Mouse (Mus musculus) spleen, postnatal 14 days (tissue): Measurements from ENCODE around the gene Btbd9.

Experiments used
- DNase-seq, 2 experiments: peaks; one replicate each; pipeline ENCODE4 v3.0.0; 2021 to 2022; ENCODE audit warnings: low spot score in 2 of 2

The Btbd9 gene

DNA sequence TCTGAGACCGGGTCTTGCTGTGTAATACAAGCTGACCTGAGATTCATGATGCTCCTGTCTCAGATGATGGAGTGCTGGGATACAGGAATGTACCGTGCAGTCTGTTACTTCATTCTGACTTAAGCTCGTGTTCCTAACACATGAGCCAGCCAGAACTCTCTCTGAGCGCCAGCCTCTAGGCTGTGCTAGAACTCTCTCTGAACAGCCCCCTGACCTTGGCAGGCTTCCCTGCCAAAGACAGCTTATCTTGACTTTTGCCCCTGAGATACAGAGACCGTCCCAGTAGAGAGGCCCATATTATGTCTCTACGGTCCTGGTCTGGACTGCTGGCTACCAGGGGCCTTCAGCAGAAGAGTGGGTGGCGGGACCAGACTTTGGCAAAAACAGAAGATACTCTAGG is 332.7 kb downstream of the Btbd9 start:
- DNase-seq: no peak

GRCm38 (mm10) chr17:30242647-30243046 is 333.6 kb downstream of the Btbd9 start:
- no peak for DNase-seq

- DNase-seq: no peak
Measured at GRCm38 (mm10) chr17:30241720-30242322, 334.5 kb downstream of the Btbd9 start.

- DNase-seq: no peak
Measured at GRCm38 (mm10) chr17:30241061-30241460, 335.2 kb downstream of the Btbd9 start.

- no peak for DNase-seq
Measured at GRCm38 (mm10) chr17:30240659-30241058, 335.6 kb downstream of the Btbd9 start.

DNA sequence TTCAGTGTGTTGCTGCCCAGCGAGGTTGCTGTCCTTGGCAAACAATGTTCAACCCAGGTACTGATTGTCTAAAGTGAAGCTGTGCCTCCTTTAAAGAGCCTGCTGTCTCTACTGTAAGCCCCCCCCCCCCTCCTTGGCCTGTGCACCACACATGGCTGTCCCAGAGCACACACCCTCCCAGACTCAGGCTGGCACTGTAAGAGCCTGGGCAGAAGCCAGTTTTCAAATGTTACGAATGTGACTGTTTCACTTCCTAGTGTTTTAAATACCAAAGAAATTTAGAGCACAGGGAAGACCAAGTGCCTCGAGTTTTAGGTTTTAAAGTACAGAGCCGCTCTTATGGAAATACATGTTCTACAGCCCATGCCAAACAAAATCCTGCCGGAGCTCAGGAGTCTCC is 336.8 kb downstream of the Btbd9 start:
- no peak for DNase-seq

DNA sequence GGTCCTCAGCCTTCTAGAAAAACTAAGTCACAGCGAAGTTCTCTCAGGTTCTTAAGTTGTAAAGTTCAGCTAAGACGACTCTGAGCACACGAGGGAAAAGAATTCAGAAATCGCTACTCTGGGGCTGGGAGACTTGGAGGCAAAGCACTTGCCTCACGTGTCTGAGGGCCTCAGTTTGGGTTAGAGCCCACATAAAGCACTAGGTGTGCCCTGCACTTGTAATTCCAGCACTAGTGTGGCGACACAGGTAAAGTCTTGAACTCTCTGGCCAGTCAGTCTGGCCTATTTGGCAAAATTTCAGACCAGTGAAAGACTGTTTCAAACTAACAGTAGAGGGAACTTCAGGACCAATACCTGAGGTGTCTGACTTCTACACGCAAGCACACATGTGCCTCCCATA is 338.7 kb downstream of the Btbd9 start:
- no peak for DNase-seq

DNA sequence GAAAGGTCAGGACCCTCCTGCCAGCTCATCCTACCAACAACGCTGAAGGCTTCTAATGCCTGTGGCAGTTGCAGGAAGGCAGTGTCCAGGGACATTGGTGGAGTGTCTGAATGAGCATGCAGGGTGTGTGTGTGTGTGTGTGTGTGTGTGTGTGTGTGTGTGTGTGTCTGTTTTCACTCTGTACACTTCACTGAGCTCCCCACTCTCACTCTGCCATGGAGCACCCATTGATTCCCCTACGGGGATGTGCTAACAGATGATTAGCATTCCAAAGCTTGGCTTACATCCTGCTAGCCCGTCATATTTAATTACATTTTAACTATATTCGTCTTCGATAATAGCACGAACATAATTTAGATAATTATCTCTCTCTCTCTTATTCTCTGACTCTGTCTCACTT is 339.7 kb downstream of the Btbd9 start:
- no peak for DNase-seq

GRCm38 (mm10) chr17:30235380-30235779 is 340.9 kb downstream of the Btbd9 start:
- DNase-seq: no peak

GRCm38 (mm10) chr17:30232698-30233097 is 343.6 kb downstream of the Btbd9 start:
- no peak for DNase-seq

DNA sequence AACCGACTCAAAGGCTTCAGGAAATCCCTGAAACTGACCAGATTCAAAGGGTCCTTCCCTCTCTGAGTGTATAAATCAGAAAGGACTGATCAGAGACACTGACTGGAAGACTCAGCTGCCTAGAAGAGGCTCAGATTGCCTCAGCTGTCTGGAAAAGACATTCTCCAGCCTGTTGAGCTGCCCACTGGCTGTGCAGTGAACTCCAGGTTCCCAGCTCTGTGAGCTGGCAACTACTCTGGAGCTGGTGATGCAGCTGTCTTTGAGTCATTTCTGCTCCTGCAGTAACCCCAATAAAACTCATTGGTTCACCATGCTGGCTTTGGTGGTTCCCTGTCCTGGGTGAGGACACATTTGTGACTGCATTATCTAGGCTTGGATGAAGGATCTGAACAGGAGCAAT is 344.8 kb downstream of the Btbd9 start:
- DNase-seq: no peak

DNA sequence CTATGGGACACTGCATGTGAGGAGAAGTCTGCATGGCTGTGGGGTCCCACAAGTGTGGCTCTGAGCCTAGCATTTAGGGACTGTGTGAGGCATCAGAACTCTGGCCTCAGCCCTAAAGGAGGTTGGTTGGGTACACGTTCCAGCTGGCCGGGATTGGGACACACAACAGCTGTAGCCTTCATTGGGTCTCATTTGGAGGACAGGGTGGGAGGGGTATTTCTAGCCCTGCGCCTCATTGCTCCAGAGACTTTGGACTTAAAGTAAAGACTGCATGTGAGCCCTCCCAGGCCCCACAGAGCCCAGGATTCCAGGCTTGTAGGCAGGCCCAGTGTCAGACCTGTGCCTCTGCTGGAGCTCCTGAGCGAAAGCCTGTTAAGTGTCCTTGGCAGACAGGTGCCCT is 345.9 kb downstream of the Btbd9 start:
- no peak for DNase-seq

DNA sequence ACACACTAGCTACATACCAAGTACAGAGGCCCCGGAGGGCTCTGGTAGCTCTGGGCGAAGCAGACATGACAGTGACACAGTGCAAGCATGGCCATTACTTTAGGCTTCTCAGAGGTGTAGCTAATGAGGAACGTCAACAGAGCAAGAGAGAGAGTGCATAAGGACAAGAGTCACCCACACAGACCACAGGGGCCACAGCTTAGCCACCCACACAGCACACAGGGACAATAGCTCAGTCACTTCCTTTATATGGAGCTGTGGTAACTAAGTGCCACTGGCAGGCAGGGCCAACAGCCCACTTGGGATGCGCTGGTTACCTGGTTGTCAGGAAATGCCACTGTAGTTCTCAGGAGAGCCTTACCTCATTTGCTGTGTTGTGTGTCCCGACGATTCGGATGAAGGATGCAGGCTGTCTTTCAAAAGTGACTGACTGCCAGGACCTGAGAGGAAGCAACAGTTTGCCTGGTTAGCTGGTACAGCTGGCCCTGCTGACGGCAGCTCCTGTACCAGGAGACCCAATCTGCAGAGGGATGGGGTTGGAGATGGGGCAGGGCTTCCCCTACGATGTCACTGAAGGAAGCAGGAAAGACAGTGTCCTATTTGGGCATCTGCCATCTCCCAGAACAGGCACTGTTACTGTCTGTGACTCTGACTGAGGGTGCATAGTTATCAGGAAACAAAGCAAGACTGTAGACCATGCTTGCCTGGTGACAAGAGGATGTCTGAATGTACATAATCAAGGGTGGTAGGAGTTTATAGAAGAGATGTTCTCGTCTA is 347.7 kb downstream of the Btbd9 start:
- no peak for DNase-seq

GRCm38 (mm10) chr17:30225030-30225740 is 351.1 kb downstream of the Btbd9 start:
- DNase-seq: no peak

GRCm38 (mm10) chr17:30222837-30223236 is 353.5 kb downstream of the Btbd9 start:
- DNase-seq: no peak

DNA sequence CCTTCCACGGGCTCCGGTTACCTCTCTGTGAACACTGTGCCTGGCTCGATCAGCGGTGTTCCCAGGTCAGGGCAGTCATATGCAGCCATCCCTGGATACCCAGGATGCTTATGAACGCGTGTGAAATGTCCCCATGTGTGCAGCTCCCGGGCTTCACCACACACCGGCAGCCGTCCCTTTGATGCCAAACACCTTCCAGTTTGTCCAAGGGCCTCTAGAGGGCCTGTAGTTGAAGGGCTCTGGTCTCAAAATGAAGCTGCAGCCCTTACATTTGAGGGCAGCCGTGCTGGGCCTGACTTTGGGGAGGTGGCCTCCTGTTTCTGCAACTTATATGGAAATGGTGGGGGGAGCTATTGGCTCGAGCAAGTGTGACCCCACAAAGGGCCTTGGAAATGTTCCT is 353.9 kb downstream of the Btbd9 start:
- DNase-seq: no peak

DNA sequence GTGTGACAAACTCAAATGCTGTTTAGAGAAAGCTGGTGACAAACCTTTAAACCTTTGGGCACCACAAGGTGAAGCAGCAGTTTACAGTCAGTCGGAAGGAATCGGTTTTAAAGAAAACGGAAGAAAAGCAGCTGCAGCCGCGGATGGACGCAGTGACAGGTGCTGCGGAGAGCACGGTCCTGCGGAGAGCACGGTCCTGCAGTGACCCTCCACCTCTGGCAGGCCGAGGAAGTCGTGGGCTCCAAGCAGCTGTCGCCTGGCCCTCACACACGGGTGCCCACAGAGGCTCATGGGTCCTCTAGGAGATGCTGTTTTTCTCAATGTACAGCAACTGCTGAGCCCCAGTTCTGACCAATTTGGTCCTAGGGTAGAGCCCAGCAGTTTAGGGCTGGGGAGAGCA is 354.6 kb downstream of the Btbd9 start:
- no peak for DNase-seq

DNA sequence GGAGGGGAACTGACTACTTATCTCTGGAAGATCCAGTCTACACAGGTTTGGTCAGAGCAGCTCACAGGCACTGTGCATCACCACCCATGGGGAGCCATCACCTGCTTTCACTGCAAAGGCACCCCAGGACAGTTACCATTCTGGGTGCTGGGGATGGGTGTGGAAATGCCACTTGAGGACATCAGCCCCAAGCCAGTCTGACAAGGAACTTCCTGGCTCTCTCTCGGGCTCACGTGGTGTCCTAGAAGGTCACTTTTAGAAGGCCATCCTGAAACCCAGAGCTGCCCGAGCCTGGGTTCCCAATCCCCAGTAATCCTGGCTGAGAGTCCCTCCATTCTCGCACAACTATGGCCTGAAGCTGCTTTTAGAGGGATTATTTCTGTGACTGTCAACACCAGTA is 360.5 kb downstream of the Btbd9 start:
- no peak for DNase-seq

- no peak for DNase-seq
Measured at GRCm38 (mm10) chr17:30214393-30214792, 361.9 kb downstream of the Btbd9 start.

DNA sequence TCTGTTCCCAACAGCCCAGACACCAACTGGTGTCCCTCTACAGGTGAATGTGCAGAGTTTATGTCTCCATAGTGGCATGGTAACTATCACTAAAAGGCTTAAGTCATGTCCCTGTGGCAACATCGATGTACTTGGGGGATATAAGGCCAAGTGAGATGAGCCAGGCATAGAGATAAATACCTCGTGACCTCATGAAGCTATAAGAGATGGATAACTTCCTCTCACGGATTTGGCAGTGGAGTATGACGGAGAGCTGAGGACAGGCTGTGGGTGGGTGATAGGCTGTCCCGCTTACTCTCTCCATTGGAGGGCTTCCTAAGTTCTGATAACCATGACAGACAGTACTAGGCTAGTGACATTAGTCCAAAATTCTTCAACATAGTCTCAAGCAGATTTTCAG is 362.9 kb downstream of the Btbd9 start:
- DNase-seq: no peak

DNA sequence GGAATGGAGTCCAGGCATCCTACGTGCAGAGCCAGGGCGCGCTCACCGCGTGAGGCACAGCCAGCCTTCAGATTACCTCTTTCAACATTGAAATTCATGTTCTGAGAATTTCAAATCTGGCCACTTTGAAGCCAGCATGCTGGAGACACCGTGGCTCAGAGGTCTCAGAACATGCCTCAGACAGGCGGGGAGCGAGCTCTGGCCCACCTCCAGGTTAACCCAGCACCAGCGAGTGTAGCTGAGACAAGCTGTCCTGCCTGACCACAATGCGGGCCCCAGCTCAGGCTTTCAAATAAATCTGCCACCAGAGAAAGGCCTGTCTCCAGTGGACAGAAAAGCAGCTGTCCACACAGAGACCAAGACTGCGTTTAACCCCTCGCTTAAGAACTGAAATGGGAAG is 363.6 kb downstream of the Btbd9 start:
- no peak for DNase-seq

DNA sequence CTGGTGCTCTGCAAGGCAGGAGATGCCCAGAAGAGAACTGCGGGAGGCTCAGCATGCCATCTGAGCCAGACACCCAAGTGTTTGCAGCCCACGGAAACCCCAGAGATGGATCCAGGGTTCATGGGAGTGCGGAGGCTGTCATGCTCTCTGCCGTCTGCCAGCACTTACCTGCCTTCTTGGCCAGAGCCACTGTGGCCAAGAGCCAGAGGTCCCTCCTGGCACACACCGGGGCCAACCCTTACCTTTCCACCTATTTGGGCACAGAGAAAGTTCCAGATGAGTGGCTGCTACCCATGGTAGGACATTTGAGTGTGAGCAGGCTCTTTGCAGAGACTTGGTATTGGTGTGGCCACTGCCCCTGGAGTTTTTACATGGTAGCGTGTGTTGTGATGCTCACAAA is 365.4 kb downstream of the Btbd9 start:
- DNase-seq: no peak

- DNase-seq: no peak
Measured at GRCm38 (mm10) chr17:30210262-30210661, 366.0 kb downstream of the Btbd9 start.
